Mouse (Mus musculus): ENCODE measurements at regions not wholly inside any gene's neighbourhood (a gene's known extent, or its start where the extent isn't known, plus 50 kb on each side); places are given as distances from the start of the nearest gene placed in this dataset.
A peak's percentile ranks its signal among the peaks of the same experiment; 100 is the strongest.

GRCm38 (mm10) chr10:130594046-130594734 lies 97.0 kb upstream of the Vmn2r87 start:
- DNase-seq (ENCODE audit: inconsistent age in 2 of 2, low spot score in 1 of 2), result peak in 1 of 2 experiments; percentile 29

DNA sequence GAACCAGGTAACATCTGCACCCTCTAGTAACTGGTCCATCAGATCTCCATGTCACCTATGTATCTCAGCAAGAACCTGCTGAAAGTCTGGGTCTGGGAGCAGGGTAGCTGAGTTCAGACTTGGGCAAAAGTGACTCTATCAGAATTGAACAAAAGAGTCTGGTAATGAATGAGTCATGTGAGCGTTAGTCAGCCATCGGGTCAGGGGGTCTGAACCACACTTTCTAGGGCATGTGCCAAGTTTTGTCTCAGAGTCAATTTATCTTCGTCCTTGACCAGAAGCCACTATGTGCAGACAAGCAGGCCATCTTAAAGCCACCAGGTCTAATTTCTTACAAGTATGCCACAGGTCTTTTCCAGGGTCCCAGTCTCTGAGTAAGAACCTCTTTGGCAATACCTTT lies 69.2 kb upstream of the Vmn2r87 start:
- DNase-seq (ENCODE audit: inconsistent age in 2 of 2, low spot score in 1 of 2), result peak; percentile 36 to 64

GRCm38 (mm10) chr10:130548570-130548969 lies 51.4 kb upstream of the Vmn2r87 start:
- DNase-seq (ENCODE audit: inconsistent age in 2 of 2, low spot score in 1 of 2), result no peak
